Mouse (Mus musculus) right cerebral cortex, adult 18-20 months (tissue): ENCODE results near the gene Vmn1r89.

Experiments used
- DNase-seq: peaks from one replicate; pipeline ENCODE4 v3.0.0; 2022; ENCODE audit warnings: mixed read lengths

The Vmn1r89 gene

GRCm38 (mm10) chr7:13212720-13213119 is at the start of gene Vmn1r89:
Gene Vmn1r89, plus strand, starts transcription at chr7:13213020.
- no peak for DNase-seq

- peak; percentile 9 for DNase-seq
Observed at GRCm38 (mm10) chr7:13260746-13261700, 48.2 kb downstream of the Vmn1r89 start.

- peak; percentile 12 for DNase-seq
Observed at GRCm38 (mm10) chr7:13263851-13264250, 51.0 kb downstream of the Vmn1r89 start.

- no peak for DNase-seq
Observed at GRCm38 (mm10) chr7:13264396-13264795, 51.6 kb downstream of the Vmn1r89 start.

GRCm38 (mm10) chr7:13268749-13269260 is 56.0 kb downstream of the Vmn1r89 start:
- DNase-seq, result no peak

GRCm38 (mm10) chr7:13269394-13269793 is 56.6 kb downstream of the Vmn1r89 start:
- DNase-seq, result no peak
